Mouse (Mus musculus) activated CD4-positive, CD25-positive, alpha-beta regulatory T cell, adult 4 months (primary cell): ENCODE measurements around the gene Slc26a8. TPM values are rescaled to one million over a fixed set of nuclear protein-coding genes. Genes with fewer than 3 reads are reported as not detected.

Source experiments
- ATAC-seq: one replicate; pipeline ENCODE4 v1.8.0; 2017
- polyA plus RNA-seq, 2 experiments: library from polyadenylated mRNA; unstranded; fragments of 100-300 nt; shearing (Covaris generic); gene quantifications; one replicate each; pipeline ENCODE4 v1.2.1; 2017

The Slc26a8 gene
- polyA plus RNA-seq, 2 experiments from 2014 or later: not detected

DNA sequence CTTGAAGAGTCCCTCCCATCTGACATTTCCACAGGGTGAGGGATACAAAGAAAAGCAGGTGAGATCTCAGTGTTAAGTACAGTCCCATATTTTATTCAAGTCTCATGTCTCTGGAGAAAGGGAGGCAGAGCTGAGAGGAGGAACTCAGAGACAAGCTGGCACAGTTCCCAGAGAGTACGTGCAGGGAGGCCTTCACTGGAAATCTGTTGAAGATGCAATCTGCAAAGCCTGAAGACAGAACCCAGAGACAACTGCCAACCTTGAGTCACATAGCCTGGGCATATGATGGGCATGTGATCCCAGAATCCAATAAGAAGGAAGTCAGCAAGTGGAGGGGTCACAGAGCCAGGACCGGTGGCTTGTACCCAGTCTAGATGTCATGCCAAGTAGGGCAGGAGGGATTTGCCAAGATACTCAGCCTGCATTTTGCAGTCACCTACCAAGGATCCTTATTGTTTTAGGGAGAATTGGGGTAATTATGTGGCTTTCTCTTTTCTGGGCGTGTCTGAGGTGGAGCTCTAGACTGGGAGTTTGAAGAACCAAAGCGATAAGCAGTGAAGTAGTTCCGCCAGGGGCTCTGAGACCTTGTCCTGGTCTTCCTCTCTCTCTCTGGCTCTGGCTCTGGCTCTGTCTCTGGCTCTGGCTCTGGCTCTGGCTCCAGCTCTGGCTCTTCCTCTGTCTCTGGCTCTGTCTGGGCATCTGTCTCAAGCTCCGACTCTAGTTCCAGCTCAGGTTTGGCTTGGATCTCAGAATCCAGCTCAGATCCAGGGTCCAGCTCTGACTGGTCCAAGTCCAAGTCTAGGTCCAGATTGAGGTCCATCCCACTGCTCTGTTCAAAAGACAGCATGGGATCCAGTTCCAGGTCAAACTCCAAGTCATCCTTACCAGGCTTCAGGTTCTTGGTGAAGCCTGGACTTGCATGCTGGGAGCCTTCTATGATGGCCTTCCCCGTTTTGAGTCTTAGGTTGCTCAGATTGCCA, 52.0 kb downstream of the Slc26a8 start:
- no peak for ATAC-seq

GRCm38 (mm10) chr17:28635842-28636241, 54.2 kb downstream of the Slc26a8 start:
- ATAC-seq: no peak

- ATAC-seq: no peak
Observed at GRCm38 (mm10) chr17:28629125-28629524, 60.9 kb downstream of the Slc26a8 start.

DNA sequence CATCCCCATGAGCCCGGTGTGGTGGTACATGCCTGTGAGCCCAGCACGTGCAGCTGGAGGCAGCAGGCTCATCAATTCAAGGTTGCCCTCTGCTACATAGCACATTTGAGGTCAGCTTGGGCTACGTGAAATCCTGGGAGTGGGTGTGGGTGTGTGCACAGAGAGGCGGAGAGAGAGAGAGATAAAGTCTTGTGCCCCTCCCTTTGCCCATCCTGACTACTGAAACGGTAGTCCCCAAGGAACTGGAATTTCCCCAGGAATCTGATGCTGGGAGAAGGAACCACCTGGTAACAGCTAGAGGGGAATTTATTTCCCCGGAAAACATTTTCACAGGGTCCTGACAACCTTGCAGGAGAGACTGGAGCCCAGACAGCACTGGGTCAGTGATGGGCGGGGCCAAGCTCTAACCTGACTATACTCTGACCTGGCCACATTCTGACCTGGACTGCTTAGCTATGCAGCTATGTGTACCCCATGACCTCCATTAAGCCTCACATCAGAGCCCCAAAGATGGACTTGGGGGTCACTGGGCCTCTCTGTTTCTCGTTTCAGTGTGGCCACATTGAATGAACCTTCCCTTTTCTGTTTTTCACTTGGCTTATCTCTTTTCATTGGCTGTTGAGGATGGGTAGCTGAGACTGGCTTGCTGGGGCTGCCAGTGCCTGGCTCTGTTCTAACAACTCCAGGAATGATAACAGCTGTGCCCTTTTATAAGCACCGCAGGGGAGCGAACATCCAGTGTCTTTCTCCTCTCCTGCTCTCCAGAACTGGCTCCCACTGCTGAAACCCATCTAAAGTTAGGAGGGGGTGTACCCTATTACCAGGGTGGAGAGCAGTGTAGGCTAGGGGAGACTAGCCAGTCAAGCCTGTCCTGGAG, 61.5 kb downstream of the Slc26a8 start:
- ATAC-seq: no peak

GRCm38 (mm10) chr17:28626937-28627336, 63.1 kb downstream of the Slc26a8 start:
- ATAC-seq: no peak

DNA sequence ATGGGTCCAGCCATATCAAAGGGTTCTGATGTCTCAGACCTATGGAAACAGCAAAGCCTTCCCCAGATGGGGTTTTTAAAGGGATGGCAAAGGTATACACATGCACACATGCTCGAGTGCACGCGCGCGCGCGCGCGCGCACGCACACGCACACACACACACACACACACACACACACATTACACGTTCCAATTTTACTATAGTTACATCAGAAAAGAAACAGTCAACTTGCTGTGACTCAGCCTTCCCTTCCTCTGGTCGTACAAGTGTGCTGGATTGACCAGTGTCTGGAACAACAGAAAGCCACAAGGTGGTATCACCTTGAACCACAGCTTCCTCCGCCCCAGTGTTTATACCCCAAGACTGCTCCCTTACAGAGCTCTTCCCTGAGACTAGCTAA, 64.7 kb downstream of the Slc26a8 start:
- no peak for ATAC-seq

DNA sequence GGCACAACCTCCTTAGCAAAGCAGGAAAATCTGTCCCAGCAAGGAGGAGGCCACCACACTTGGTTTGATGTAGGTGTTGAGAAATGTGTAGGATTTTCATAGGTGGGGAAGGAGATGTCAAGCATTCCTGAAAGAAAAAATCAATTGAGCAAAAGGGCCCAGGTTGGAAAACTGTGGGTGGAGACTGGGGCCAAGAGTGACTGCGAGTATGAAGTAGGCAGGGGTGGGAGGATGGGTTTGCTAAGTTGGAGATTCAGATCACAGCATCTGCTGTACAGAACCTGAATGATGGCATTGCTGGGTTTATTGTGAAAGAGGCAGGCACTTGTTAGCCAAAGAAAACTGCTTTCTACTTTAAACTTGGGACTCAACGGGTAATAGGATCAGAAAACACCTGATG, 65.2 kb downstream of the Slc26a8 start:
- no peak for ATAC-seq

DNA sequence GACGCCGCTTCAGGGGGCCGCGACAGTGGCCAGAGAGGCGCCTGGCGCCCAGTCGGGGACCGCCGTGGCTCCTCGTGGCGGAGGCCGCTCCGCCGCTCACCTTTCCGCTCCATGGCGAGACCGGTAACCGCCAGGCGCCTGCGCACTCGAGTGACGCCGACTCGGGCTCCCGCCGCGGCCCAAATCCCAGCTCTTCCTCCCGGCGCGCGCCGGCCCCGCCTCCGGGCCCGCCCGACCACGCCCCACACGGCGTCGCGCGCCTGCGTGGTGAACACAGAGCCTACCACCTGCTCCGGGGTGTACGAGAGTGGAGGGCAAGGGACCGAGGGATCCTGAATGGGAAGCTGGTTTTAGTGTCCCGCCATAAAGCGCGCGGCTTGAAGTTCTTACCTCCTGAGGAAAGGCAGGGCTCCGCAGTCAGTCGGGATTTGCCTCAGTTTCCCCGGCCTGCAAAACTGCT, 67.7 kb downstream of the Slc26a8 start, which contains the start of gene Srpk1:
Gene Srpk1, minus strand, starts transcription at position 410 of the 460 bp plus-strand sequence.
- ATAC-seq: peak; percentile 73

GRCm38 (mm10) chr17:28621381-28622299, 68.4 kb downstream of the Slc26a8 start:
- peak; percentile 30 for ATAC-seq

DNA sequence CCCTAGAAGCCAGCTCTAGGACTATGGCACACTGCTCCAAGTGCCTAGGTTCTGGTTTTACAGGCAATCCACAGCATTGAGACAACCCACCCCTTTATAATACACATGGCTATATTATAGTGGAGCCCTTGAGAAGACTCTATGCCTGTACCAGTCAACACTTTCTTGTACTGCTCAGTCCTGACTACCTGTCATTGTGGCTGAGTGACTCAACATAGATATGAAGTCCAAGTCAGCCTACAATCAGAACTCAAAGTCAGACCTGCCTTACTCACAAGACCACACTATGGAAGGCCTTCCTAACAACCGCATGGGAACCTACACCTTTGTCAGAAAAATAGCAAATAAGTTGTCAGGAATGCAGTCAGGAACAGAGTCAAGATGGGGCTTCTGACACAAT, 71.3 kb downstream of the Slc26a8 start:
- ATAC-seq: no peak

GRCm38 (mm10) chr17:28618124-28618523, 71.9 kb downstream of the Slc26a8 start:
- ATAC-seq: no peak

DNA sequence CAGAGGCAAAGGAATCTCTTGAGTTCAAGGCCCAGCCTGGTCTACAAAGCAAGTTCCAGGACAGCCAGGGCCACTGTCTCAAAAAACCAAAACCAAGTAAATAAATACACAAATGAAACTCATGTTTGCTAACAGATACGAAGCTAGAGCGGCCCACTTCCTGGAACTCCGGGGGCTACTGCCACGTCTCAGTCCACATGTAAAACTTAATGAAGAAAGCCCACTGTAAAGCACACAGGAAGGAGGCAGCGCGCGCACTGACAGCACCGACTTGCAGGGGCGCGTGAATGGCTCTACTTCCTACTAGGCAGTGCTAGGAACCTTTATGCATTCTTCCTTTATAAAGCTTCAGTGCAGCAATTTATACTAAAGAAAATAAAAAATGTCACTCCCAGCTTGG, 72.4 kb downstream of the Slc26a8 start:
- ATAC-seq: no peak

DNA sequence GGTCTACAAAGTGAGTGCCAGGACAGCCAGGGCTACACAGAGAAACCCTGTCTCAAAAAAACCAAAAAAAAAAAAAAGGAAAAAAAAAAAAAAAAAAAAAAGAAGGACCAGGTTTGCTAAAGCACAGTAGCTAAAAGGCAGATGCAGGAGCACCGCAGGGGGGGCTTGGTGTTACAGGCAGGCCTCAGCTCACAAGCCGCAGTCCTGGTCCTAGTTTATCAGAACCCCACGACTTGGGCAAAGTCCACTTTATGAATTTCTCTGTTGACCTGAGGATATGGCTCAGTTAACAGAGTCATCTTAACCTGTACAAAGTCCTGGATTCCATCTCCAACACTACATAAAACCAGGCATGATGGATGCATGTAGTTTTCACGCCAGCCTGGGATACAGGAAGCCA, 74.7 kb downstream of the Slc26a8 start:
- no peak for ATAC-seq

DNA sequence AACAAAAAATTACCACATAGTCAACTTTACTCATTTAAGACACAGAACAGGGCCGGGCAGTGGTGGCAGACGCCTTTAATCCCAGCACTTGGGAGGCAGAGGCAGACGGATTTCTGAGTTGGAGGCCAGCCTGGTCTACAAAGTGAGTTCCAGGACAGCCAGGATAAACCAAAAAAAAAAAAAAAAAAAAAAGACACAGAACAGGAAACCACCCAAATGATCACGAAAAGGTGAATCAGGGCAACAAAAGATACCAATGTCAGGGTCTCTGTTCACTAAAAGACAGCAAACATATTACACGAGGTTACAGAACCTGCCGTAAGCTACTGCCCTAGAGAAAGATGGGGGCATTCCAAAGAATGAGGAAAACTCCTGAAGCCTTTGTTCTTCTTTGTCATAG, 76.9 kb downstream of the Slc26a8 start:
- ATAC-seq: no peak

GRCm38 (mm10) chr17:28612603-28613002, 77.4 kb downstream of the Slc26a8 start:
- ATAC-seq: peak; percentile 98

DNA sequence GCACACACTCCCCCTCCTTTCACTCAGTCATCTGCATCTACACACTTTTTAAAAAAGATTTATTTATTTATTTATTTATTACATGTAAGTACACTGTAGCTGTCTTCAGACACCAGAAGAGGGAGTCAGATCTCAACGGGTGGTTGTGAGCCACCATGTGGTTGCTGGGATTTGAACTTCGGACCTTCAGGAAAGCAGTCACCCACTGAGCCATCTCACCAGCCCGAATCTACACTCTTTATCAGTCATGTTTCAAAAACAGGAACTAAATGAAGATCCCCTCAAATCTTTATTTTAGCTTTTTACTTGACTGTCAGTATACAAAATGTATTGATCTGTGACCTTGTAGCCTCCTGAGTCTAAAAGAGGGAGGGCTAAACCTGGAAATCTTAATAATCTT, 80.5 kb downstream of the Slc26a8 start:
- no peak for ATAC-seq

GRCm38 (mm10) chr17:28601557-28602250, 88.3 kb downstream of the Slc26a8 start:
- ATAC-seq: no peak

DNA sequence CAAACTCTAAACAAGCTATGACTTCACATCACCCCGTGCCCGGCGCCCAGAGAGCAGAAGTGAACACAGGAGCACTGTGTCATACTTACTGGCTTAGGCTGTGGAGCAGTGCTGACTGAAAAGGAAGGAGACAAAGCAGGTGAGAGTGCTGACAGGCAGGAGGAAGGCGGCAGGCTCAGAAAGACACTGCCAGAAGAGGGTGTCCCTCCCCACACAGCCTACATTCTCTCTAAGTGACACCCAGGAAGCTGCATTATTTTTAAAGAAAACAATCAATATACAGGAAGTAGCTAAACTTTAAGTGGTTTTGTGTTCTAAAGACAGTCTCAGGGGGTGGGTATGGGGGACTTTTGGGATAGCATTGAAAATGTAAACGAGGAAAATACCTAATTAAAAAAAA, 89.3 kb downstream of the Slc26a8 start:
- peak; percentile 52 for ATAC-seq

GRCm38 (mm10) chr17:28593965-28594364, 96.1 kb downstream of the Slc26a8 start:
- ATAC-seq: no peak

- ATAC-seq: no peak
Observed at GRCm38 (mm10) chr17:28592998-28593397, 97.0 kb downstream of the Slc26a8 start.

DNA sequence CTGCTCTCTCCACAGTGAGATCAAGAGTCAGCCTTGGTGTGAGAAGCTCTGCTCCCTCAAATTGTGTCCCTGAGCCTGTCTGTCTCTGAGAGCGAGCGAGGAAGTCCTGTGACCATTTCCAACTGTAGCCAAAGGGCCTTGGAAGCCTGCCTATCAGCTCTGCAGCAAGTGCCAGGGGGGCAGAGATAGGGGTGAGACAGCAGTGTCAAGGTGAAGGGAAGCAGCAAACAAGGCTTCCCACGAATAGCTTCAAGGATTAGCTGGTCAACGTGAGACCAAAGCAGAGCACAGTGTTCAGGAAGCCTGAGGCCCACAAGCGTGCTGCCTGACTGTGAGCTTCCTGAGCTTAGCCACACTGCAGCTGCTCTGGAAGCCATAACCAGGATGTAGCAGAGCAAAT, 98.6 kb downstream of the Slc26a8 start:
- ATAC-seq: no peak
